Mouse (Mus musculus) adrenal gland, adult 2 months (tissue): ENCODE results near the gene Insig1. TPM values are rescaled to one million over a fixed set of nuclear protein-coding genes. Genes with fewer than 3 reads are reported as not detected.
A peak's percentile ranks its signal among the peaks of the same experiment; 100 is the strongest.

Source experiments
- DNase-seq: peaks from one replicate; pipeline ENCODE4 v3.0.0; 2021
- polyA plus RNA-seq: library from polyadenylated mRNA; depleted of rRNA; stranded (reverse); fragments of >200 nt; gene quantifications from 2 replicates; pipeline ENCODE4 v1.2.3, GENCODE M21; 2012
- total RNA-seq, 2 experiments: library from RNA; stranded (reverse); gene quantifications; 2 replicates each; pipeline ENCODE4 v1.2.3; 2021

Gene Insig1
- total and polyA plus RNA-seq, 3 experiments = 113 to 423 (median 210) TPM

GRCm38 (mm10) chr5:28063989-28064624, 7.1 kb upstream of the Insig1 start:
- DNase-seq = no peak

- DNase-seq = no peak
Measured at GRCm38 (mm10) chr5:28065275-28065674, 5.9 kb upstream of the Insig1 start.

- no peak for DNase-seq
Measured at GRCm38 (mm10) chr5:28066311-28066710, 4.9 kb upstream of the Insig1 start.

- DNase-seq = no peak
Measured at GRCm38 (mm10) chr5:28070149-28070827, 875 bp upstream of the Insig1 start.

GRCm38 (mm10) chr5:28071456-28072223, 477 bp downstream of the Insig1 start:
- peak; percentile 91 for DNase-seq

- no peak for DNase-seq
Measured at GRCm38 (mm10) chr5:28079431-28079830, 8.3 kb downstream of the Insig1 start.

- DNase-seq = no peak
Measured at GRCm38 (mm10) chr5:28081127-28081526, 10.0 kb downstream of the Insig1 start.

- no peak for DNase-seq
Measured at GRCm38 (mm10) chr5:28081822-28082221, 10.7 kb downstream of the Insig1 start.

GRCm38 (mm10) chr5:28082312-28082711, 11.1 kb downstream of the Insig1 start:
- DNase-seq = no peak

GRCm38 (mm10) chr5:28082796-28083195, 11.6 kb downstream of the Insig1 start:
- no peak for DNase-seq

- no peak for DNase-seq
Measured at GRCm38 (mm10) chr5:28084743-28085142, 13.6 kb downstream of the Insig1 start.

GRCm38 (mm10) chr5:28090547-28090946, 19.4 kb downstream of the Insig1 start:
- no peak for DNase-seq

- DNase-seq = no peak
Measured at GRCm38 (mm10) chr5:28092327-28092726, 21.2 kb downstream of the Insig1 start.

GRCm38 (mm10) chr5:28093874-28094273, 22.7 kb downstream of the Insig1 start:
- DNase-seq = peak; percentile 78

GRCm38 (mm10) chr5:28094393-28094792, 23.2 kb downstream of the Insig1 start:
- no peak for DNase-seq

- no peak for DNase-seq
Measured at GRCm38 (mm10) chr5:28094846-28095245, 23.7 kb downstream of the Insig1 start.

- DNase-seq = no peak
Measured at GRCm38 (mm10) chr5:28095671-28096070, 24.5 kb downstream of the Insig1 start.

- no peak for DNase-seq
Measured at GRCm38 (mm10) chr5:28106966-28107365, 35.8 kb downstream of the Insig1 start.

- DNase-seq = no peak
Measured at GRCm38 (mm10) chr5:28107974-28108373, 36.8 kb downstream of the Insig1 start.

GRCm38 (mm10) chr5:28110881-28111280, 39.7 kb downstream of the Insig1 start:
- DNase-seq = no peak

- no peak for DNase-seq
Measured at GRCm38 (mm10) chr5:28117251-28117880, 46.2 kb downstream of the Insig1 start.

- DNase-seq = peak; percentile 24
Measured at GRCm38 (mm10) chr5:28117882-28118530, 46.8 kb downstream of the Insig1 start.
